Mouse (Mus musculus): ENCODE data around the gene Usp2. TPM values are rescaled to one million over a fixed set of nuclear protein-coding genes. Genes with fewer than 3 reads are reported as not detected.

The Usp2 gene
- polyA plus RNA-seq, 1 experiment, result 6.6 TPM

DNA sequence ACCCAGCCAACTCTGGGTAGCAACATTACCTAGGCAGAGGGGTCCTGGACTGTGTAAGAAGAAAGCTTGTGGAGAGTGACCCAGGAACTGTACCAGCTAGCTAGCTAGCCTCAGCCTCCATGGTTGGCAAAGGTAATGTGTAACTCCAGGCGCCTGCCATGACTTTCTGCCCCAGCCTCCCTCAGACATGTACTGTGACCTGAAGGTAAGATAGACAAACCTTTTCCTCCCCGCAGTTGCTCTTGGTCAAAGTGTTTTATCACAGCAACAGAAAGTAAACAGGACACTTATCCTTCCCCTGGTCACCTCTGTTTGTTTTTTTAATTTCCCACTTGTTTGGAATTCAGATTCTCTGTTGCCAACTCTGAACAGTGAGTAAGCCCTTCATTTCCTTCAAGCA lies 47.6 kb downstream of the Usp2 start:
- H3K4me3 ChIP-seq (ENCODE audit: insufficient read depth, low read length), result no peak overlapping the region
- H3K4me1 ChIP-seq (ENCODE audit: control insufficient read depth, insufficient read depth, low read length), result no peaks in the 10 kb centered on the region; the same call in 1 of the 2 replicates
- no peak overlapping the region for H3K27ac ChIP-seq (ENCODE audit: insufficient read depth, low read length)
- TF ChIP-seq CTCF (IDR thresholded peaks at IDR 0.05; ENCODE audit: borderline replicate concordance, insufficient read depth, low read length) (no peak), POLR2A (IDR thresholded peaks at IDR 0.05; ENCODE audit: low read depth, low read length) (no peak)

DNA sequence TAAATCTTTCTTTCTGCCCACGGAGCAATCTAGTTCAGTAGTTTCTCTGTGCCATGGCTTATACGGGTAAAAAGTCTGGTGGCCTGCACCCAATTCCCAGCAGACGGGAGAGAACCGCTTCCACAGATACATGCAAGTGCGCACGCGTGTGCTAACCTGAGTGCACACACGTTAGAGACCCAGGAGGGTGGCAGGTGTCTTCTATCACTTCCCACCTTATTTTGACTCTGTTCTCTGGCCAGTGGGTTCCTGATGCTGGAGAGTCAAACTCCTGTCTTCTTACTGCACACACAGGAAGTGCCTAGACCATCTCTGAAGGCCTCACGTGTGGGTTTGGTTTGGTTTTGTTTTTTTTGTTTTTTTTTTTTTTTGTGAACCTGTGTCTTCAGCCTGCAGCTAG lies 48.8 kb downstream of the Usp2 start:
- no peaks in the 10 kb centered on the region; the same call in 1 of the 2 replicates for H3K4me1 ChIP-seq (ENCODE audit: control insufficient read depth, insufficient read depth, low read length)
- H3K27ac ChIP-seq (ENCODE audit: insufficient read depth, low read length), result no peak overlapping the region
- TF ChIP-seq CTCF (IDR thresholded peaks at IDR 0.05; ENCODE audit: borderline replicate concordance, insufficient read depth, low read length), result no peak
- TF ChIP-seq POLR2A (IDR thresholded peaks at IDR 0.05; ENCODE audit: low read depth, low read length), result no peak
- H3K4me3 ChIP-seq (ENCODE audit: insufficient read depth, low read length), result no peak overlapping the region

DNA sequence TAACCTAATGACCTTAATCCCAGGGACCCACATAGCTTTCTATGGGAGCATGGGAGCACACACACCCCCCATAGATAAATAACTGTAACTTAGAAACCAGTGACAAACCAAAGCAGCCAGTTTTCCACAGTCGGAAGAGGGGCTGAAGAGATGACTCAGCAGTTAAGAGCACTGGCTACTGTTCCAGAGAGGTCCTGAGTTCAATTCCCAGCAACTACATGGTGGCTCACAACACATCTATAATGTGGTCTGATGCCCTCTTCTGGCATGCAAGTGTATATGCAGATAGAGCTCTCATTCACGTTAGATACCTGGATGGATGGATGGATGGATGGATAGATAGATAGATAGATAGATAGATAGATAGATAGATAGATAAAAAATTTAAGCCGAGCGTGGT lies 49.4 kb downstream of the Usp2 start:
- Histone ChIP-seq H3K27ac (ENCODE audit: insufficient read depth, low read length) (no peak overlapping the region), H3K4me3 (ENCODE audit: insufficient read depth, low read length) (no peak overlapping the region), H3K4me1 (ENCODE audit: control insufficient read depth, insufficient read depth, low read length) (no peaks in the 10 kb centered on the region; the same call in 1 of the 2 replicates)
- TF ChIP-seq CTCF (IDR thresholded peaks at IDR 0.05; ENCODE audit: borderline replicate concordance, insufficient read depth, low read length) (no peak), POLR2A (IDR thresholded peaks at IDR 0.05; ENCODE audit: low read depth, low read length) (no peak)

DNA sequence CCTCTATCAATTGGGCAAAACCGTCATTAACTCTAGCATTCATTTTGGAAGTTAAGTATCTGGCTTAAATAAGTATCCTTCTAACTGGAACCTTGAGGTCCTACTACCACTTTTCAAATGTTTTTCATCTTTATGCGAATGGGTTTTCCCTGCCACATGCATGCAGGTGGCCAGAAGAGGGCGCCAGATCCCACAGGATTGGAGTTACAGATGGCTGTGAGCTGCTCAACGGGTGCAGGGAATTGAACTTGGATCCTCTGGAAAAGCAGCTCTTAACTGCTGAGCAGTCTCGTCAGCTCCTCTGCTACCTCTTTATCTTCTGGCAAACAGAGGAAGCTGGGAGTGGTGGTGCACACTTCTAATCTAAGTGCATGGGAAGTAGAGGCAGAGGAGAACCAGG lies 52.2 kb downstream of the Usp2 start:
- Histone ChIP-seq H3K27ac (ENCODE audit: insufficient read depth, low read length) (no peak overlapping the region), H3K4me3 (ENCODE audit: insufficient read depth, low read length) (no peak overlapping the region), H3K4me1 (ENCODE audit: control insufficient read depth, insufficient read depth, low read length) (no peaks in the 10 kb centered on the region; the same call in 1 of the 2 replicates)
- TF ChIP-seq CTCF (IDR thresholded peaks at IDR 0.05; ENCODE audit: borderline replicate concordance, insufficient read depth, low read length) (peak; percentile 55), POLR2A (IDR thresholded peaks at IDR 0.05; ENCODE audit: low read depth, low read length) (no peak)

DNA sequence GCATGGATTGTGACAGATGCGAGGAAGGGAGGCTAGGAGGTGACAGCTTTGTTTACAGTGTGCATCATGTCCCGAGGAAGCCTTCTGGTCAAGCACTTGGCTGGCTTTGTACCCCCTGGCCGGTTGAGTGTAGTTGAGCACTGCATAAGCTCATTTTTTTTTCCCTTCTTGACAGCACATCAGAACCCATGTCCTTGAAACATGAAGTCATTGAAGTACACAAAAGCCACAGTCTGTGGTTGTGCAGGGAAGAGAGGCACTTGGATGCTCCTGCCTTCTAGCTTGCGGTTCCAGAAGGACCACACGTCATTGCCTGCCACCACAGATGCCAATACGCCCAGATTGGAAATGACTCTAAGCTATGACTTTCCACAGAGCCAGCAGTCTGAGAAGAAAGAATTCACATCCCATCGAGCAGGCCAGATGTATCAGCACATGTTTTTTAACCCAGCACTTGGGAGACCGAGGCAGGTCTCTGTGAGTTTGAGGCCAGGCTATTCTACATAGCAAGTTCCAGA lies 53.2 kb downstream of the Usp2 start:
- H3K4me1 ChIP-seq (ENCODE audit: control insufficient read depth, insufficient read depth, low read length), result no peaks in the 10 kb centered on the region
- H3K4me3 ChIP-seq (ENCODE audit: insufficient read depth, low read length), result no peak overlapping the region
- TF ChIP-seq POLR2A (IDR thresholded peaks at IDR 0.05; ENCODE audit: low read depth, low read length) (no peak), CTCF (IDR thresholded peaks at IDR 0.05; ENCODE audit: borderline replicate concordance, insufficient read depth, low read length) (no peak)
- H3K27ac ChIP-seq (ENCODE audit: insufficient read depth, low read length), result no peak overlapping the region

DNA sequence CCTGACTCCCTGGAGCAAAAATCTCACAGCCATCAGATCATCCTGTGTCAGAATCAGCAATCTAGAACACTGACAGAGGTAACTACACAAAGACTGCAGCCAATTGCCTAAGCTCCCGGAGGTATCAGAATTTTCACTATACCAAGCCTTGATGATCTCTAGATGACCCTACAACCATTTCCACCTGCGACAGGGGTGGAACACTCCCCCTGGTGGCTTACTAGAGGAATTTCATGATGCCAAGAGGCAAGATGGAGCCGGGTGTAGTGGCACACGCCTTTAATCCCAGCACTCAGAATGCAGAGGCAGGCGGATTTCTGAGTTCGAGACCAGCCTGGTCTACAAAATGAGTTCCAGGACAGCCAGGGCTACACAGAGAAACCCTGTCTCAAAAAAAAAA lies 57.5 kb downstream of the Usp2 start:
- TF ChIP-seq CTCF (IDR thresholded peaks at IDR 0.05; ENCODE audit: borderline replicate concordance, insufficient read depth, low read length) (no peak), POLR2A (IDR thresholded peaks at IDR 0.05; ENCODE audit: low read depth, low read length) (no peak)

DNA sequence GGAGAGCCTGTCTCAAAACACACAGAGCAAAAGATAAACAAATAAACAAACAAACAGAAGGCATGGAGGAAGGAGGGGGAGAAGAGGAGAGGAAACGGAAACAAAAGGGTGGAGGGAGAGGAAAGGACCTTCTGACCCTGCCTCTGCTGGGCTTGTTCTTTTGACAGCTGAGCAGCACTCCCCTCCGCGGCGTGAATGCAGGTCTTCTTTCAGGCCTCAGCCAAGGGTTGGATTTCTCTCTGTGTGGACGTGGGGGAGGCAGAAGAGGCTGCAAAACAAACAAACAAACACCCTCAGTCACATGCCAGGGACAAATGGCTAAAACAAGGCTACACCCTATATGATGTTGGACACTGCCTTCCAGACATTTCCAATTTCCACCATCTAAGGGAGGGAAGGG lies 58.2 kb downstream of the Usp2 start:
- no peak for TF ChIP-seq CTCF (IDR thresholded peaks at IDR 0.05; ENCODE audit: borderline replicate concordance, insufficient read depth, low read length)
- TF ChIP-seq POLR2A (IDR thresholded peaks at IDR 0.05; ENCODE audit: low read depth, low read length), result no peak
- H3K4me1 ChIP-seq (ENCODE audit: control insufficient read depth, insufficient read depth, low read length), result peaks cover 6% of the 10 kb centered on the region
- no peak overlapping the region for H3K4me3 ChIP-seq (ENCODE audit: insufficient read depth, low read length)
- no peak overlapping the region for H3K27ac ChIP-seq (ENCODE audit: insufficient read depth, low read length)

More for the DNA sequence above, 57.5 kb downstream of the Usp2 start:
- Histone ChIP-seq H3K4me1 (ENCODE audit: control insufficient read depth, insufficient read depth, low read length) (peaks cover 3% of the 10 kb centered on the region; the same call in 1 of the 2 replicates), H3K27ac (ENCODE audit: insufficient read depth, low read length) (no peak overlapping the region), H3K4me3 (ENCODE audit: insufficient read depth, low read length) (no peak overlapping the region)

DNA sequence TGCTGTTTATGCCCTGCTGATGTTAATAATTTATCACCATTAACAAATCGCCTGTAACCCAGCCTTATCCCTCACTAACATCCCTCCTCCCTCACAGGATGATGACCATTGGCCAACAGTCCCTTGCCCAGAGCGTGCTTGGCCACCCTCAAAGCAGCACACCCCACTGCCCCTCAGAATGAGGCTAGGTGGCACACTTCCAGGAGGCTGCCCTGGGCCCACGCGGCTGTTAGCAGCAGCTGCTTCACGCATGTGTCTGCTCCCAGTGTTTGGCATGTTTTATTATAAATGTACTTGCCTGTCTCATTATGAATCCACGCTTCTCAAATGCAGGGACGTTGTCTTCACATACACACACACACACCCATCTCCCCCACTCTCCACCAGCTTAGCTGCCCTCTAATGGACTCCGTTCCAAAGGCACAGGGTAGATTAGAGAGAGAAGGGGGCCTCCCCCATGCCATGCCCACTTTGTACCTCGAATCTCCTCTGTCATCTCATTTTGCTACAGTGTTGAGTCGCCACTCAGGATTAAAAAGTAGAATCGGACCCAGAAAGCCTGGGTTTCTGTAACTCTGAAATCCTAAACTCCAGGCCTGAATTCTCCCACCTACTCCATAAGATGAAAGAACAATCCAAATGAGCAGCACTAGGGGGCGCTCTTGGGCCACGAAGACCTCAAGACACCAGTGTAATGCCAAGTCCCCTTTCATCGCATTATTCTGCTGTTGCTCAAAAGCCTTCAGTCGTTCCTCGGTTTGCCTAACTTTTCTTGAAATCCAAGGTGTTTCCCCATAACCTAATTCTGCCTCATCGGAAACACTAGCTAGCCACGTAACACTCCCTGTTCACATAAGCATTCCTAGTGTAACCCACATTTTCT lies 59.0 kb downstream of the Usp2 start:
- 0 out of 2 replicates have a peak overlapping the region, but pooled peaks have one; percentile 4 for H3K27ac ChIP-seq (ENCODE audit: insufficient read depth, low read length)
- H3K4me1 ChIP-seq (ENCODE audit: control insufficient read depth, insufficient read depth, low read length), result peaks cover 10% of the 10 kb centered on the region
- TF ChIP-seq CTCF (IDR thresholded peaks at IDR 0.05; ENCODE audit: borderline replicate concordance, insufficient read depth, low read length) (peak; percentile 63; the same call in 1 of the 2 replicates), POLR2A (IDR thresholded peaks at IDR 0.05; ENCODE audit: low read depth, low read length) (no peak)
- no peak overlapping the region for H3K4me3 ChIP-seq (ENCODE audit: insufficient read depth, low read length)

DNA sequence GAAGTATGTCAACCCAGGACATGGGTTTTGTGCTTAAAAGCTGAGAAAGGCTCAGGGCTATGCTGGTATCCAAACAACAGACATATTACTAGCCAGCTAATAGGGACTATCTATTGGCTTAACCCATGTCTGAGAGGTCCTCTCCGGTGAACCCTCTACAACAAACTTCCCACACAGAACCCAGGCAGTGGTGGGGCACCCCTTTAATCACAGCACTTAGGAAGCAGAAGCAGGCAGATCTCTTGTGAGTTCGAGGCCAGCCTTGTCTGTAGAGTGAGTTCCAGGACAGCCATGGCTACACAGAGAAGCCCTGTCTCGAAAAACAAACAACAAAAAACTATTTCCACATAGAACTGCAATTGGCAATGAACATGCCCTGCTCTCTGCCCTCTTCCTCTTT lies 59.9 kb downstream of the Usp2 start:
- Histone ChIP-seq H3K27ac (ENCODE audit: insufficient read depth, low read length) (no peak overlapping the region), H3K4me3 (ENCODE audit: insufficient read depth, low read length) (no peak overlapping the region), H3K4me1 (ENCODE audit: control insufficient read depth, insufficient read depth, low read length) (peaks cover 10% of the 10 kb centered on the region)
- TF ChIP-seq CTCF (IDR thresholded peaks at IDR 0.05; ENCODE audit: borderline replicate concordance, insufficient read depth, low read length) (no peak), POLR2A (IDR thresholded peaks at IDR 0.05; ENCODE audit: low read depth, low read length) (no peak)

DNA sequence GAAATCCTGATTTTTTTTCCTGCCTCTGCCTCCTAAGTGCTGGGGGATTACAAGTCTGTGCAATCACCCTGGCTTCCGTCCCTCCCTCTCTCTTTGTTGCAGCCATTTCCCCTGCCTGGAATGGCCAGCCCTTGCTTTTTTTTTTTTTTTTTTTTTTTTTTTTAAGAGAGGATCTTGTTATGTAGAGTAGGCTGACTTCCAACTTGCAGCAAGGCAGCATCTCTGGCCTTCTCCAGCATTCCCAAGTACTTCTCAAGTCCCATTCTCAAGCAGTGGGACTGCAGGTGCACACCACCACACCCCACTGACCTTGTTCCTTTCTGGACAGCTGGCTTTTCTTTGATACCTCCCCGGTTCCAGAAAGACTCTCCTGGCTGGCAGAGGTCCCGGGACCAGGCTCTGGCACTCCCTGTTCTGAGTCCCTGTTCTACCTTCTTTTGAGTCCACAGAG lies 60.6 kb downstream of the Usp2 start:
- Histone ChIP-seq H3K27ac (ENCODE audit: insufficient read depth, low read length) (no peak overlapping the region), H3K4me1 (ENCODE audit: control insufficient read depth, insufficient read depth, low read length) (peaks cover 10% of the 10 kb centered on the region), H3K4me3 (ENCODE audit: insufficient read depth, low read length) (no peak overlapping the region)
- no peak for TF ChIP-seq CTCF (IDR thresholded peaks at IDR 0.05; ENCODE audit: borderline replicate concordance, insufficient read depth, low read length)
- no peak for TF ChIP-seq POLR2A (IDR thresholded peaks at IDR 0.05; ENCODE audit: low read depth, low read length)
